Mouse (Mus musculus): Measurements from ENCODE around the gene a.

DNA sequence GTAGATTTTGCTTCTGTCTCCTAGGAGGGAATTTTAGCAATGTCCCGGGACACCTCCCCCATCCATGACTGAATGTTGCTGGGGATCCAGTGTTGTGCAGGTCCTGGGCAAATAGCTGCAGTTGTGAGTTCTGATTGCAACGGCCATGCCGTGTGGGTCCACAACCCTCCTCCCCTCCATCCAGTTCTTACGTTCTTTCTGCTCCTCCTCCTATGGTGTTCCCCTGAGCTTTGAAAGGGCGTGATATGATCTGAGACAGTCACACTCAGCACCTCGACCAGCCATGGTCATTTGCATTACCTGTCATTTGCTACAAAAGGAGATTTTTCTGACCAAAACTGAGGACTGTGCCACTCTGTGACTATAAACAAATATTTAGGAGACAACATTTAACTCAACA lies 284.4 kb downstream of the a start:
- TF ChIP-seq CTCF (IDR thresholded peaks at IDR 0.05; ENCODE audit: insufficient read depth, low read depth, low read length) (no peak), POLR2A (IDR thresholded peaks at IDR 0.05; ENCODE audit: insufficient read depth, low read depth, low read length) (no peak)
